Mouse (Mus musculus) liver, embryonic 11.5 days (tissue): ENCODE measurements around the gene Pknox2. TPM values are rescaled to one million over a fixed set of nuclear protein-coding genes. Genes with fewer than 3 reads are reported as not detected.

ENCODE experiments used
- ATAC-seq: fragments of 200-750 bp; cut with Nextera tagmentation; replicated peaks from 2 replicates; pipeline ENCODE4 v1.8.0; 2017; ENCODE audit warnings: moderate number of reproducible peaks, mild to moderate bottlenecking, moderate TSS enrichment, moderate library complexity; ENCODE audit not compliant: low FRiP score
- DNase-seq: peaks from one replicate; pipeline ENCODE4 v3.0.0-alpha.2; 2017; ENCODE audit warnings: low spot score
- H3K27ac ChIP-seq: fragments of 300-500 bp; sonication (generic); 2 replicates; pipeline ENCODE4 v1.5.1; 2014; ENCODE audit warnings: mild to moderate bottlenecking, low read depth, low read length, control low read depth
- H3K27me3 ChIP-seq: fragments of 300-500 bp; sonication (generic); replicated peaks from 2 replicates; pipeline ENCODE4 v1.6.1; 2014; ENCODE audit warnings: low read length, mixed read lengths; ENCODE audit not compliant: control insufficient read depth, insufficient read depth
- H3K36me3 ChIP-seq: fragments of 300-500 bp; sonication (generic); 2 replicates; pipeline ENCODE4 v1.6.1; 2014; ENCODE audit warnings: mild to moderate bottlenecking, low read length, moderate library complexity, mixed read lengths; ENCODE audit not compliant: control insufficient read depth, insufficient read depth
- H3K4me1 ChIP-seq: fragments of 300-500 bp; sonication (generic); replicated peaks from 2 replicates; pipeline ENCODE4 v1.6.1; 2014; ENCODE audit warnings: low read length, mixed read lengths; ENCODE audit not compliant: control insufficient read depth, insufficient read depth
- H3K4me2 ChIP-seq: fragments of 300-500 bp; sonication (generic); 2 replicates; pipeline ENCODE4 v1.6.1; 2014; ENCODE audit warnings: mild to moderate bottlenecking, control low read depth, moderate library complexity
- H3K4me3 ChIP-seq: fragments of 300-500 bp; sonication (generic); 2 replicates; pipeline ENCODE4 v1.5.1; 2014; ENCODE audit warnings: low read depth, low read length, control low read depth
- H3K9ac ChIP-seq: fragments of 300-500 bp; sonication (generic); 2 replicates; pipeline ENCODE4 v1.6.1; 2014; ENCODE audit warnings: low read depth, low read length, control low read depth
- H3K9me3 ChIP-seq: fragments of 300-500 bp; sonication (generic); 2 replicates; pipeline ENCODE4 v1.6.1; 2016; ENCODE audit warnings: low read length, inconsistent platforms, mixed read lengths; ENCODE audit not compliant: control insufficient read depth
- WGBS: fragments of 180-500 bp; shearing (Covaris S2); extraction: QIAGEN DNeasy Blood & Tissue Kit; methylation state at CpG from one replicate; pipeline ENCODE4 v1.1.7; 2014; 5-methylcytosine and 5-hydroxymethylcytosine counted together
- polyA plus RNA-seq: library from polyadenylated mRNA; unstranded; fragments of >200 nt; fragmentation: Nextera tagmentation; extraction: Ambion mirVana; gene quantifications from 2 replicates; pipeline ENCODE4 v1.2.1, GENCODE M21; 2014

Pknox2 gene
- polyA plus RNA-seq, 1 experiment from 2014 or later = 2.9 TPM

DNA sequence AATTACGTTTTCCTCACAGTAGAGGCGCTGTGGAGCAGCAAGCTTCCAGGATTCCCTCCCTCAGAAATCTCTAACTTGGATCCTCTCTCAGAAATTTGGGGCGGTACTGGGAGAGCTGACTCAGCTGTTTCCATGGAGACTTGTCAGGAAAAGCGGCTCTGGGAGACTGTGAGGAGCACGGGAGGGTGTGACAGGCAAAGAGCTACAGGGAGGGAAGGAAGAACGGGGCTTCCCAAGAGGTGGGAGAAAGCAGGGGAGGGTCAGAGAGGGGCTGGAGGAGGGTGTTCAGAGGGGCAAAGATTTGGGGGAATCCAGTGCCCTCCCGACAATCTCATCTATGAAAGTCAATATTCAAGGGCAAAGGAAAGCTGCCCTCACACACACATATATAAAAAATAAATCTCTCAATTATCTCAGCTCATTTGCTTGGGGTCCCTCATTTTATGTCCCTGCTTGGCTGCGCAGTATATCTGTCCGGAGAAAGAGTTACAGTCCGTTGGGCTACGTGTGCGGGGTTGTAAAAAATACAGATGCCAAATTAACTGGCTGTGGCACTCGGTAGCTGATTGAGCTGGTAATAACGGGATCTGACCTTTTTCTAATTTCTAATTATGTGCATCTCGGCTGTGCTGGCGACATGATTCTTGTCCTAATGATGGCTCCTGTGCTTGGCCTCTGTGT lies 213.3 kb downstream of the Pknox2 start:
- no peak overlapping the region for H3K4me2 ChIP-seq
- DNase-seq (no peak), ATAC-seq (no peak)

DNA sequence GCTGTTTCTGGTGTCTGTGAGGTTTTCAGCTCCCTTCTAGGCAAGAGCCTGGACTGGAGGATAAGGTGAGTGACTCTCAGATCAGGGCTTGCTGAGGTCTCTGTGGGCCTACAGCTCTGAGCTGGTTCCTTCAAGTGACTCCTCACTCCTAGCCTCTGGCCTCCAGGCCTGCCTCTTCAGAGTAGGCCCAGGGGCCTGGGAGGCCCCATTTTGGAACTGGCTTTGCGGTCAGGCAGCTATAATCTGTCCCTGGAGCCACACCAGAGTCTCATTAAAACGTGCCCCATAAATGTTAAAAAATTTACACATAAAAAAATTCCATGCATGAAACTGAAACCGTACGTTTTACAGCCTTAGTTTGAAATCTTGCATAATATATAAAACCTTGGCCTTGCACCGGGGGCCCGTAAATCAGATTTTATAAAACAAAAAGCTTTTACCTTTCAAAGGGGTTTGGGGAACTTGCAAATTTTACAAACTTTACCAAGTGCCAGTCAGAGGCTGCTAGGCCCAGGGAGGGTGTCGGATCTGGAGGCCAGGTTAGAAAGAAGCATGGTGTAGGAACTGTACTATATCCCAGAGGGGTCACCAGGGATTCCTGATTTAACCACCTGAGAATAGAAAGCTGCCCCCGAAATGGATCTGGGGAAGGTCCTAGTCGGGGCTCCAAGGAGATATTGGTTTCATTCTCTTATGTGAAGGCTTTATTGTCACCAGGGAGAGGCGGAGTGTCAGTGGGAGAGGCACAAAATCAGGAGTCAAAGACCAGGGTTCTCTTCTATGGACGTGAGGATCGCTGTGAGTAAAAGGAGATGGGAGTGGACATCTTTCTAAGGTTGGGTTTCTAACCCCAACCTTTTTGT lies 214.0 kb downstream of the Pknox2 start:
- H3K4me3 ChIP-seq = no peak overlapping the region
- H3K36me3 ChIP-seq = no peaks in the 10 kb centered on the region
- WGBS = 67% methylated on average over 12 of the region's 12 CpGs
- no peak for DNase-seq
- H3K9me3 ChIP-seq = no peaks in the 10 kb centered on the region
- H3K9ac ChIP-seq = no peak overlapping the region
- no peaks in the 10 kb centered on the region for H3K4me1 ChIP-seq
- no peaks in the 10 kb centered on the region for H3K27me3 ChIP-seq
- H3K27ac ChIP-seq = no peak overlapping the region
- no peak for ATAC-seq
- H3K4me2 ChIP-seq = no peak overlapping the region

More for the DNA sequence above, 213.3 kb downstream of the Pknox2 start:
- Histone ChIP-seq H3K9ac (no peak overlapping the region), H3K4me3 (no peak overlapping the region), H3K27me3 (no peaks in the 10 kb centered on the region), H3K27ac (no peak overlapping the region), H3K9me3 (no peaks in the 10 kb centered on the region), H3K4me1 (no peaks in the 10 kb centered on the region), H3K36me3 (no peaks in the 10 kb centered on the region)
- 44% methylated on average over 16 of the region's 16 CpGs for WGBS

DNA sequence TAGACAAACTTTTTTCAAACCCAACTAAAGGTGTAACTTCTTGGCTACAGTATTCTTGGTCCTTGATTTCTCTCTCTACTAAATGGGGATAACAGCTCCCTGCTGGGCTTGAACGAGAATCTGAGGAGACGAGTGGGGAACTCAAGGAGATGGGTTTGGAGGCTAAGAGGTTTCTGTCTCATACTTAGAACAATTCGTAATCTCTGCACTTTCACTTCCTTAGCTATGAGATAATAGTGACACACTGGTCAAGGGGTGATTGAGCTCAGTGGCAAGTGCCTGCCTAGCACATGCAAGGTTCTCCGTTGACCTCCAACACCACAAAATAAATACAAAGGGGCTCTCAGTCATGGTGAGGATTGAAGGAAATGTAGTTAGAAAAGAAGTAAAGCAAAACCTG lies 215.6 kb downstream of the Pknox2 start:
- Histone ChIP-seq H3K27me3 (no peaks in the 10 kb centered on the region), H3K4me2 (no peak overlapping the region), H3K9ac (no peak overlapping the region), H3K36me3 (no peaks in the 10 kb centered on the region), H3K4me1 (no peaks in the 10 kb centered on the region), H3K4me3 (no peak overlapping the region), H3K27ac (no peak overlapping the region), H3K9me3 (no peaks in the 10 kb centered on the region)
- WGBS = 64% methylated on average over 4 of the region's 4 CpGs
- DNase-seq (no peak), ATAC-seq (no peak)

DNA sequence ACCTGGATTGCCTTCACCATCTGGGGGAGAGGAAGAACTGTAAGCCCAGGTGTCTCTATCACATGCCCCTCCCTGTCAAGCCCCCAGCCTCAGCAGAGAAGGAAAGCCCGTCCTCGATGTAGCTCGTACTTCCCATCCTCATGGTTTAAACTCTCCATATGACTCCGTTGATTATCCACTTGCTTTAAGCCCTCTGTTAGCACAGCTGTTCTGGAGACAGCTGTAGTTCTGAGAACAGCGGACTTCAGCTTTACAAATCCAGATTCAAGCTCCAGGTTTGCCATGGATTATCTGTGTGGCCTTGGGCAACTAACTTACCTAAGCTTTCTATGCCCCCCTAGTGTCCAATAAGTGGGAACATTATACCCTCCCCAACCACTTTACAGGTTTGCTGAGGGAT lies 223.5 kb downstream of the Pknox2 start:
- Histone ChIP-seq H3K27me3 (no peaks in the 10 kb centered on the region), H3K9ac (no peak overlapping the region), H3K36me3 (no peaks in the 10 kb centered on the region), H3K9me3 (no peaks in the 10 kb centered on the region), H3K4me3 (no peak overlapping the region), H3K4me2 (no peak overlapping the region), H3K27ac (no peak overlapping the region), H3K4me1 (no peaks in the 10 kb centered on the region)
- no peak for ATAC-seq
- 75% methylated on average over 5 of the region's 5 CpGs for WGBS
- no peak for DNase-seq

DNA sequence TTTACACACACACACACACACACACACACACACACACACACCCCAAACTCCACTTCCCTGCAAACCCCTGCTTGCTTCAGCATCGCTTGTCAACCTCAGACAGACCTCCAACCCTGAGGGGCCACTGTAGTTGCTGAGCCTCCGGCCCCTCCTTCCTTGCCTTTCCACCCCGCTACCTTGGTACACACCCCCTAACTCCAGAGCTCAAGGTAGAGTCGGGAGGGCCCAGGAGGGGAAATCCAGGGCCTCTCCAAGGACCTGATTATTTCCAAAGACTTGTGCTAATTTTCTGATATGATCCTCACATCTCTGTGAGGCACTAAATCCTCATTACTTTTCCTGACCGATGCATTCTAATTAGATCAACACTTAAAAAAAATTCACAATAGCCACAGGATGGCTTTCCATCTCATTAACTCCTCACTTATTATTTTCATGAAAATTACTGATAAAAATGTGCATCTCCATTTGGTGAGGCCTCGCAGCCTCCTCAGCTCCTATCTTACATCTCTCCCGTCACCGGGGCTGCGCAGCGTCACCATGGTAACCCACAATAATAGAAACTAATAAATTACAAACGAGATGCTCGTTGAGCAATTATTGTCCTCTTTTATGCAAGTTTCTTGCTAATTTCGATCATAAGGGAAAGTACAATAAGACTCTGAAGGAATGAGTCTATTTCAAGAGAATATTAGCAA lies 225.3 kb downstream of the Pknox2 start:
- Histone ChIP-seq H3K27ac (no peak overlapping the region), H3K9ac (no peak overlapping the region), H3K36me3 (no peaks in the 10 kb centered on the region), H3K27me3 (no peaks in the 10 kb centered on the region), H3K9me3 (no peaks in the 10 kb centered on the region), H3K4me2 (no peak overlapping the region), H3K4me1 (no peaks in the 10 kb centered on the region), H3K4me3 (no peak overlapping the region)
- 74% methylated on average over 13 of the region's 13 CpGs for WGBS
- no peak for ATAC-seq
- no peak for DNase-seq

DNA sequence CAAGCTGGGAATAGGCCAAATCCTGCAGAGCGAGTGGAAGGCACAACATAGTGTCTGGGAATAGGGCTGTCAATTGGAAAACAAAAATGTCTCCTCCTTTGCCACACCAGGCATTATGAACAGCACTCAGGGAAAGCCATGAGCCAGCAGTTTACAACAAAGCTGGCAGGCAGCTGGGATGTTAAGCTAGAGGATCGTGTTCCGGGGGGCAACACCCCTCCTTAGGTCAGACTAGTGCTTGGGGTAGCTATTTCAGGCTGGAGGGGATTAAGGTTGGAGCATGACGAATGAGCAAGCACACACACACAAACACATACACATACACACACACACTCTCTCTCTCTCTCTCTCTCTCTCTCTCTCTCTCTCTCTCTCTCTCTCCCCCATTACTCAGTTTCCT lies 227.7 kb downstream of the Pknox2 start:
- no peak overlapping the region for H3K9ac ChIP-seq
- no peak overlapping the region for H3K4me3 ChIP-seq
- H3K36me3 ChIP-seq = no peaks in the 10 kb centered on the region
- 54% methylated on average over 4 of the region's 4 CpGs for WGBS
- H3K27ac ChIP-seq = no peak overlapping the region
- no peak for ATAC-seq
- DNase-seq = no peak
- no peak overlapping the region for H3K4me2 ChIP-seq
- H3K4me1 ChIP-seq = no peaks in the 10 kb centered on the region
- no peaks in the 10 kb centered on the region for H3K27me3 ChIP-seq
- H3K9me3 ChIP-seq = no peaks in the 10 kb centered on the region

DNA sequence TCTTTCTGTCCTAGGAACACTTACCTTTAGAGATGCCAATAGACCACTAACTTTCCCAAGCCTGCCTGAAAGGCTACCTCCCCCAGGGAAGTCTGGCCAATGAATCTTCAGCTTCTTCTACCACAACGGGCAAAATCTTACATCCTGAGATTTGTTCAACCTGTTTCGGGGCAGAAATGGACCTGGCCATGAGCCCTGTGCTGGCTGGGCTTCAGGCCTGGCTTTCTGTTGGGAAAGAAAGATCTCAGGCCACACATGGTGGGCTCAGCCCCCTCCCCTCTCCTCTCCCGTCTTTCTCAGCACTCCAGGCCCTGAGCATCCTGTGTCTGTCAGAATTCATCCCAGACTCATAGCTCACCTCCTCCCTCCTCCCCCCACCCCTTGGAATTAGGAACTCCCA lies 228.6 kb downstream of the Pknox2 start:
- WGBS = 54% methylated on average over 3 of the region's 3 CpGs
- no peaks in the 10 kb centered on the region for H3K27me3 ChIP-seq

DNA sequence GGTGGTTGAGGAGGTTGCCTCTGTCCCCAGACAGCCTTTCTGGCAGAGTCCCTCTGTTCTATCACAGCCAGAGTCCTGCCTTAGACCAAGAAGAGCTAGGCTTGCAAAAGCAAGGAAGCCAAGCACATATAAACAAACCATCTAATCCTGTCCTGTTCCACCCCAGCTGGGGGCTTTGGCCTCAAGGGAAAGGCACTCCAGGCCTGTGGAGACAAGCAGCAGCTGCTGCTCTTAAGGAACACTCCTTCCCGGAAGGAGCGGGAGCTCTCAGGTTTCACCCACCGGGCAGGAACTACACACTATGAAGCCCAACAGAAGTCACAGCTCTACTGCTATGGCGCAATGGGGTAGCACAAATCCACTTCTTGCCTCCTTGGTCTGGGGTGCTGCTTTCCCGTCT lies 230.3 kb downstream of the Pknox2 start:
- Histone ChIP-seq H3K9me3 (no peaks in the 10 kb centered on the region), H3K27ac (no peak overlapping the region; the same call in 1 of the 2 replicates)

More for the DNA sequence above, 228.6 kb downstream of the Pknox2 start:
- Histone ChIP-seq H3K9ac (no peak overlapping the region), H3K27ac (no peak overlapping the region), H3K4me2 (no peak overlapping the region), H3K4me3 (no peak overlapping the region), H3K4me1 (no peaks in the 10 kb centered on the region), H3K36me3 (no peaks in the 10 kb centered on the region), H3K9me3 (no peaks in the 10 kb centered on the region)
- DNase-seq (no peak), ATAC-seq (no peak)

More for the DNA sequence above, 230.3 kb downstream of the Pknox2 start:
- 33% methylated on average over 5 of the region's 5 CpGs for WGBS
- H3K4me1 ChIP-seq = no peaks in the 10 kb centered on the region
- H3K27me3 ChIP-seq = no peaks in the 10 kb centered on the region
- H3K4me2 ChIP-seq = no peak overlapping the region
- no peak overlapping the region for H3K4me3 ChIP-seq
- no peaks in the 10 kb centered on the region for H3K36me3 ChIP-seq
- ATAC-seq = no peak; the same call in 1 of the 2 replicates
- no peak overlapping the region for H3K9ac ChIP-seq
- no peak for DNase-seq
